ENCODE assay signal across 8 mouse cellular contexts in genomic region chr14:8098687-8098995, GRCm38 (mm10). TPM values are rescaled to one million over a fixed set of nuclear protein-coding genes. Genes with fewer than 3 reads are reported as not detected.
DNase-seq lines count a peak whose midpoint lies in the region; ATAC-seq lines count a peak whose summit lies in the region.

No protein-coding gene starts in this region.

- H3K36me3 ChIP-seq in lung, embryonic 15.5 days: no peaks in the 10 kb centered on the region
- no peaks in the 10 kb centered on the region for H3K36me3 ChIP-seq in intestine, embryonic 14.5 days (ENCODE audit: control insufficient read depth, insufficient read depth, low read length)
- H3K36me3 ChIP-seq in neural tube, embryonic 15.5 days: no peaks in the 10 kb centered on the region

- 2% methylated on average over 5 of the region's 5 CpGs for WGBS in lung, embryonic 15.5 days
- WGBS in intestine, embryonic 14.5 days: 4% methylated on average over 5 of the region's 5 CpGs
- 5% methylated on average over 5 of the region's 5 CpGs for WGBS in neural tube, embryonic 15.5 days

- H3K9ac ChIP-seq in lung, embryonic 15.5 days: peak overlapping the region; percentile 71
- peak overlapping the region; percentile 62 for H3K9ac ChIP-seq in intestine, embryonic 14.5 days (ENCODE audit: low read length)
- peak overlapping the region; percentile 84 for H3K9ac ChIP-seq in neural tube, embryonic 15.5 days (replicated peaks)

- peak overlapping the region; percentile 92 for H3K4me3 ChIP-seq in lung, embryonic 15.5 days
- H3K4me3 ChIP-seq in intestine, embryonic 14.5 days (ENCODE audit: low read depth, low read length): peak overlapping the region; percentile 84
- peak overlapping the region; percentile 95 for H3K4me3 ChIP-seq in neural tube, embryonic 15.5 days (replicated peaks)

- no peak for ATAC-seq in lung, embryonic 15.5 days (ENCODE audit: borderline replicate concordance, extremely low read depth, low FRiP score, low TSS enrichment)
- no peak for ATAC-seq in intestine, embryonic 14.5 days (replicated peaks; ENCODE audit: low FRiP score, low TSS enrichment, low read depth)
- ATAC-seq in neural tube, embryonic 15.5 days (ENCODE audit: low FRiP score): peak; percentile 19; the same call in 1 of the 2 replicates

- H3K27me3 ChIP-seq in lung, embryonic 15.5 days: no peaks in the 10 kb centered on the region
- no peaks in the 10 kb centered on the region for H3K27me3 ChIP-seq in intestine, embryonic 14.5 days (replicated peaks; ENCODE audit: control insufficient read depth, insufficient read depth, low read length)
- no peaks in the 10 kb centered on the region for H3K27me3 ChIP-seq in neural tube, embryonic 15.5 days (replicated peaks)

- DNase-seq in lung, postnatal 25 days (ENCODE audit: low spot score): no peak
- DNase-seq in embryo, embryonic 11.5 days (ENCODE audit: low read depth, low spot score): peak; percentile 27
- peak; percentile 61 for DNase-seq in intestine, embryonic 14.5 days (ENCODE audit: low spot score)
- no peak for DNase-seq in frontal cortex, postnatal 36 days (ENCODE audit: low spot score in 2 of 2)
- DNase-seq in gastrocnemius, postnatal 10 days: no peak
- DNase-seq in cerebellum, adult 9-11 months: no peak

- H3K9me3 ChIP-seq in lung, embryonic 15.5 days: no peaks in the 10 kb centered on the region
- H3K9me3 ChIP-seq in intestine, embryonic 14.5 days (ENCODE audit: control insufficient read depth, low read length): no peaks in the 10 kb centered on the region
- no peaks in the 10 kb centered on the region for H3K9me3 ChIP-seq in neural tube, embryonic 15.5 days (replicated peaks)

- peaks cover 27% of the 10 kb centered on the region for H3K4me1 ChIP-seq in lung, embryonic 15.5 days
- H3K4me1 ChIP-seq in intestine, embryonic 14.5 days (replicated peaks; ENCODE audit: control insufficient read depth, insufficient read depth, low read length): peaks cover 24% of the 10 kb centered on the region
- H3K4me1 ChIP-seq in neural tube, embryonic 15.5 days: peaks cover 41% of the 10 kb centered on the region

- H3K4me2 ChIP-seq in lung, embryonic 15.5 days: peak overlapping the region; percentile 69
- H3K4me2 ChIP-seq in intestine, embryonic 14.5 days (ENCODE audit: low read length): peak overlapping the region; percentile 74
- peak overlapping the region; percentile 77 for H3K4me2 ChIP-seq in neural tube, embryonic 15.5 days

- H3K27ac ChIP-seq in lung, embryonic 15.5 days: peak overlapping the region; percentile 56; the same call in 1 of the 2 replicates
- H3K27ac ChIP-seq in intestine, embryonic 14.5 days (ENCODE audit: low read depth): no peak overlapping the region
- peak overlapping the region; percentile 89 for H3K27ac ChIP-seq in neural tube, embryonic 15.5 days (replicated peaks)

RNA-seq across cellular contexts. Expression of gene Pxk, which starts 0.6 kb away (rescaled TPM):
- polyA plus RNA-seq in lung, embryonic 15.5 days (2015; fragmentation: Nextera tagmentation; extraction: Ambion mirVana): 33.8 and 37.4 TPM in 2 replicates
- polyA plus RNA-seq in intestine, embryonic 14.5 days (2014; fragmentation: Nextera tagmentation; extraction: Ambion mirVana): 33.9 and 39.4 TPM in 2 replicates
- 75.2 and 78.5 TPM in 2 replicates for polyA plus RNA-seq in neural tube, embryonic 15.5 days (2015; fragmentation: Nextera tagmentation; extraction: Ambion mirVana)
- 10 to 100 TPM; 12.4 to 15.2 TPM for total RNA-seq in gastrocnemius, postnatal 10 days (2021)

RNA-seq across cellular contexts. Expression of gene Rpp14, which starts 18.5 kb away (rescaled TPM):
- 44.8 and 50.6 TPM in 2 replicates for polyA plus RNA-seq in lung, embryonic 15.5 days (2015; fragmentation: Nextera tagmentation; extraction: Ambion mirVana)
- 67.1 and 67.6 TPM in 2 replicates for polyA plus RNA-seq in intestine, embryonic 14.5 days (2014; fragmentation: Nextera tagmentation; extraction: Ambion mirVana)
- 43.1 and 57.9 TPM in 2 replicates for polyA plus RNA-seq in neural tube, embryonic 15.5 days (2015; fragmentation: Nextera tagmentation; extraction: Ambion mirVana)
- total RNA-seq in gastrocnemius, postnatal 10 days (2021): 10 to 100 TPM; 21.4 to 22.7 TPM

Comparison
In these comparisons a context has a peak if more than half of its experiments do, and no peak if none do; other contexts are left out.
1. DNase-seq: peak in embryo, embryonic 11.5 days (single experiment) and intestine, embryonic 14.5 days (single experiment); none in lung, postnatal 25 days (single experiment), frontal cortex, postnatal 36 days (0 of 2), gastrocnemius, postnatal 10 days (single experiment) and cerebellum, adult 9-11 months (single experiment).
2. Peak in every context shown above with its lines, with median percentiles within 50 percentile points of each other: H3K4me2 ChIP-seq, H3K4me3 ChIP-seq and H3K9ac ChIP-seq.